Mouse (Mus musculus) forebrain, embryonic 15.5 days (tissue): ENCODE measurements at regions not wholly inside any gene's neighbourhood (a gene's known extent, or its start where the extent isn't known, plus 50 kb on each side); places are given as distances from the start of the nearest gene placed in this dataset.

Source experiments
- ATAC-seq: fragments of 200-750 bp; cut with Nextera tagmentation; replicated peaks from 2 replicates; pipeline ENCODE4 v1.8.0; 2017; ENCODE audit warnings: mild to moderate bottlenecking, moderate TSS enrichment, moderate library complexity
- H3K27ac ChIP-seq: fragments of 300-500 bp; sonication (generic); replicated peaks from 2 replicates; pipeline ENCODE4 v1.5.1; 2015; ENCODE audit warnings: mild to moderate bottlenecking, inconsistent platforms
- H3K27me3 ChIP-seq: fragments of 300-500 bp; sonication (generic); 2 replicates; pipeline ENCODE4 v1.6.1; 2015; ENCODE audit warnings: inconsistent platforms
- H3K36me3 ChIP-seq: fragments of 300-500 bp; sonication (generic); 2 replicates; pipeline ENCODE4 v1.6.1; 2015; ENCODE audit warnings: mild to moderate bottlenecking, inconsistent platforms
- H3K4me1 ChIP-seq: fragments of 300-500 bp; sonication (generic); 2 replicates; pipeline ENCODE4 v1.6.1; 2015; ENCODE audit warnings: inconsistent platforms
- H3K4me2 ChIP-seq: fragments of 300-500 bp; sonication (generic); replicated peaks from 2 replicates; pipeline ENCODE4 v1.6.1; 2015; ENCODE audit warnings: mild to moderate bottlenecking, inconsistent platforms
- H3K4me3 ChIP-seq: fragments of 300-500 bp; sonication (generic); 2 replicates; pipeline ENCODE4 v1.5.1; 2015; ENCODE audit warnings: mild to moderate bottlenecking, inconsistent platforms
- H3K9ac ChIP-seq: fragments of 300-500 bp; sonication (generic); replicated peaks from 2 replicates; pipeline ENCODE4 v1.6.1; 2015; ENCODE audit warnings: mild to moderate bottlenecking, inconsistent platforms
- H3K9me3 ChIP-seq: fragments of 300-500 bp; sonication (generic); 2 replicates; pipeline ENCODE4 v1.6.1; 2016; ENCODE audit warnings: inconsistent platforms
- WGBS: fragments of 180-500 bp; shearing (Covaris S2); methylation state at CpG from one replicate; pipeline ENCODE4 v1.1.7; 2015; ENCODE audit warnings: mixed read lengths; 5-methylcytosine and 5-hydroxymethylcytosine counted together

DNA sequence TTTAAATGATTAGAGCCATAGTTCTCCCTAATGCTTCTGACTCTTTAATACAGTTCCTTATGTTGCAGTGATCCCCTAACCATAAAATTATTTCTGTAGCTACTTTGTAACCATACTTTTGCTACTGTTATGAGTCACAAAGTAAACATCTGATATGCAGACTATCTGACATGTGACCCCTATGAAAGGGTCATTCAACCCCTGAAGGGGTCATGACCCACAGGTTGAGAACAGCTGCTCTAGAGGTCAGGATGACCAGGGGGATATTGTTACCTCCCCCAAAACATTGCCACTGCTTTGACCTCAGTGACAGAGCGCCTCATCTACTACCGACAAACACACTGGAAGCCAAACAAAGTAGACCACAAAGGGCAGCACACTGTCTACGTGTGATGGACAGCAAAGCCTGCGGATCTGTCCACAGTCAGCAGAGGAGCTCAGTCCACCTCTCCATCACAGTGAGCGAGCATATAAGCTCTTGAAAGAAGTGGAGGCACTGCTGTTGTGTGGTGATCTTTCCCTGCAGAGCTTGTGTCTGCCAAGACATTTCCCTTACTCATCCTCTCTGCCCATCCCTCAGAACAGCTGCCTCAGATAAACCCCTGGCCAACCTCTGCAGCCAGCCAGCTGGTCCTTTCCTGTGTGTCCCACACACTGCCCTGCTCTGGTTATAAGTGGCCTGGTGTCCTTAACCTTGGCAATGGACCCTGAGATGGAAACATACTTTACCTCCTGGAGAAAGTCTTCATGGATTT lies 136.0 kb downstream of the Ets2 start:
- Histone ChIP-seq H3K36me3 (no peaks in the 10 kb centered on the region), H3K9ac (no peak overlapping the region), H3K27me3 (no peaks in the 10 kb centered on the region), H3K27ac (no peak overlapping the region), H3K4me2 (no peak overlapping the region), H3K4me1 (no peaks in the 10 kb centered on the region; the same call in 1 of the 2 replicates), H3K9me3 (no peaks in the 10 kb centered on the region), H3K4me3 (no peak overlapping the region)
- ATAC-seq = no peak
- WGBS = 86% methylated on average over 5 of the region's 5 CpGs

DNA sequence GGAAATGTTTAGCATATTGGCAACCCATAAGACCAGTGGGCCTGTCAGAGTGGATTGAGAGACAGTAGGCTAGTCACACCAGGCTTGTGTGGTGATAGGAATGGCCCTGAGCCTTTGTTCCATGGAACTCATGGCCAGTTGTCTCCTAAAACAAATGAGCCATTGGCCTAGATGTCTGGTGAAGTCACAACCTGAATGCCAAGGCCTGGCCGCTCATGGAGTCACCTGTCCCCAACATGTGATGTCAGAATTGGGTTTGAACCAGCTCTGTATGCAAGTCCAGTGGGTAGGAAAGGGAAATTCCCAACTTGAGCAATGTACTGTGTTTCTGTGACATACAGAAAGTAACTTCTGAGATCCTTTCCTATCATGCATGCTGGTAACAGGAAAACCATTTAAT lies 134.1 kb downstream of the Ets2 start:
- Histone ChIP-seq H3K9ac (no peak overlapping the region), H3K4me3 (no peak overlapping the region), H3K27me3 (no peaks in the 10 kb centered on the region), H3K27ac (no peak overlapping the region), H3K36me3 (no peaks in the 10 kb centered on the region), H3K4me2 (no peak overlapping the region), H3K4me1 (peaks cover 10% of the 10 kb centered on the region), H3K9me3 (no peaks in the 10 kb centered on the region)
- ATAC-seq = no peak
- 97% methylated on average over 1 of the region's 1 CpGs for WGBS

DNA sequence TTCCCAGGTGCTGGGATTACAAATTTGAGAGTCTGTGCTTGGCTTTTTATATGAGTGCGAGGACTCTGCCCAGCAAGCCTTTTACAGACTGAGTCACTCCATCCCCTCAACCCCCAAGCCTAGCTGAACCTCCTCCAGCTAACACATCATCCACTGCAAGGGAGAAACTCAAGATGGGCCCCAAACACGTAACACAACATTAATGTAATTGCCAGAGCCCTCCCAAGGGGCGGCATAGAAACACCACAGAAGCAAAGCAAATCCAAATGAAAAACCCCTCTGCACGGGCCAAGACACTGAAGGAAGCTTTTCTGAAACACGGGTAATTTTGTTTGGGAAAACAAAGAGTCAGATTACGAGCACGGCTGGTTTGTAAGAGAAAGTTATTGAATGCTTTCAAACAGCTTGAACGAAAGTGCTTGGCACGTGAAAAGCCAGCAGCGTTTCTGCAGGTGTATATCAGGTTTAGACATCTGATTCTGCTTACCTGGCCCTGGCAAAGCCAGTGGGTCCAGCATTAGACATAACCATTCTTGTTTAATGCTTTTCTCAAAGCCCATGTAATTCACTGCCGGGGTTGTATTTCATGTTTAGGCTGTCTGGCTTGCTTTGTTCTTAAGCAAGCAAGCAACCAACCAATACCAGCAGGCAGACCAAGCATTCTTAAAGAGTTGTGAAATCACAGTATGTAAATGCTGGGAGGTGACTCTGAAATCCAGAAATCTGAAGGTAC lies 132.8 kb downstream of the Ets2 start:
- no peak overlapping the region for H3K27ac ChIP-seq
- H3K4me1 ChIP-seq = peaks cover 10% of the 10 kb centered on the region
- H3K27me3 ChIP-seq = no peaks in the 10 kb centered on the region
- ATAC-seq = no peak
- no peaks in the 10 kb centered on the region for H3K9me3 ChIP-seq
- 23% methylated on average over 11 of the region's 11 CpGs for WGBS
- H3K4me2 ChIP-seq = no peak overlapping the region
- no peak overlapping the region for H3K9ac ChIP-seq
- H3K4me3 ChIP-seq = no peak overlapping the region
- no peaks in the 10 kb centered on the region for H3K36me3 ChIP-seq

DNA sequence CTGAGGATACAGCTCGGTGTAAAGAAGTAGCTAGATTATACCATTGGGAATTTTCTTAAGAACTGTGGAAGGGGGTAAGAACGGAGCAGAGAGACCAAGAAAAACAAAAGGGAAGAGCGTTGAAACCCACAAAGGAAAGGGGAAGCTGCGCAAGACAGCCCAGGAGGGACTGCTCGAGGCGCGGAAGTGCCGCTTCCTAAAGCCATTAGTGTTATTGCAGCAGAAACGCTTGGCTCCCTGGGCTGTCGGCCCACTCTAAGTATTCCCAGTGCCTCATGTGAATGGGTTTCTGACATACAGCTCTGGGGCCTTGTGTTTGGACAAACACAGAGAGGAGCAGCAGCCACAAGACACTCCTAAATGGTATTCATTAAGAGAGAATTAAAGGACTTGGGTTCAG lies 131.6 kb downstream of the Ets2 start:
- Histone ChIP-seq H3K4me1 (peaks cover 10% of the 10 kb centered on the region), H3K27me3 (no peaks in the 10 kb centered on the region), H3K36me3 (no peaks in the 10 kb centered on the region), H3K9ac (no peak overlapping the region), H3K27ac (no peak overlapping the region), H3K4me2 (no peak overlapping the region), H3K9me3 (no peaks in the 10 kb centered on the region), H3K4me3 (no peak overlapping the region)
- no peak for ATAC-seq
- WGBS = 82% methylated on average over 10 of the region's 10 CpGs

DNA sequence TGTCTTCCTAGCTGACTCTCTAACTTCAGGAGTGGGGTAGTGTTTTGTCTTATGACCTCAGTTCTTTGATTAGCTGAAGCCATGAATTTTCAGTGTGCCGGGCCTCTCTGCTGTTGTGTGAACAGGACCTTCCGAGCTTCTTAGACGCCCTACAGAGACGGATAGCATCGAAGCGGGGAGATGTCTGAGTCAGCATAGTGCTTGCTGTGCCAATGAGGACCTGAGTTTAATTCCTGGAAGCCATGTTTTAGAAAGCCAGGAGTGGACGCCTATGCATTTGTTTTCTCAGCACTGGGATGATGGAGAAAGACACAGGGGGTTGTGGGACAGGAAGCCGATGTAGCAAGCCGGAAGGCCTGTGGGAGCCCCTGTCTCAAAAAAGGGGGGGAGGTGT lies 130.5 kb downstream of the Ets2 start:
- no peak overlapping the region for H3K9ac ChIP-seq
- no peak overlapping the region for H3K4me3 ChIP-seq
- H3K27ac ChIP-seq = peak overlapping the region; percentile 34; the same call in 1 of the 2 replicates
- 55% methylated on average over 9 of the region's 9 CpGs for WGBS
- H3K4me2 ChIP-seq = no peak overlapping the region
- peaks cover 10% of the 10 kb centered on the region for H3K4me1 ChIP-seq
- no peaks in the 10 kb centered on the region for H3K27me3 ChIP-seq
- peak; percentile 24; the same call in 1 of the 2 replicates for ATAC-seq
- no peaks in the 10 kb centered on the region for H3K36me3 ChIP-seq
- H3K9me3 ChIP-seq = no peaks in the 10 kb centered on the region

DNA sequence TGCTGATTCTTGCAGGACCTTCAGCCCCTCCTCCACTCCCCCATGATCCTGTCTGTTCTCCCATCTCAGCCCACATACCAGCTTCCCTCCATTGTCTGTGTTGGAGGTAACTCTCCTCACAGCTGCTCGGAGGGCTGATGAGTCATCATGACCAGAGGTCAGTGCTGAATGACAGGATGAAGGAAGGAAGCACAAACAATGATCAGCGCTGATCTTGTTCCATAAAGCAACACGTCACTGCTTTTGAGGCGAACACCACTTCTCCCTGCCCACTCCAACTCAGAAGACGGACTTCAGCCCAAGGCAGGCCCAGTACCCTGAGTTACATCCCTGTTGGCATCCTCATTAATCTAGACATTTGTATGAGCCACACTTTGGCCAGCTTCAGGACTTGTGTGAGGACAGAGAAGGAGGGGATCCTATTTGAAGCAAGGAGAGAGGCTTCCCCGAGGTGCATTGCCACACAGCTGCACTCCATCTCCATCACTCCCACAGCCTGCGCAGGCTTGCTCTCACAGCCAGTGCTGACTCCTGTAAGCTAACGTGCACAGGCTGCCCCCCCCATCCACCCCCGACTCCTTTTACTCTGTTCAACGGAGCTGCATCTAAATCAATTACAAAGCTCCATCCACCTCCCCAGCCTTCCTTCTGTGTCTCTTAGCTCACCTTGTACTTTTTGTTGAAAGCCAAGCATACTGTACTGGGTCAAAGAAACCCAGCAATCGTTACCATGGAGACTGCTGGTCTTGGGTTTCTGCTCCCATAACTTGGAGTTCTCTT lies 129.9 kb downstream of the Ets2 start:
- Histone ChIP-seq H3K4me3 (no peak overlapping the region), H3K9ac (no peak overlapping the region), H3K27me3 (no peaks in the 10 kb centered on the region), H3K4me2 (no peak overlapping the region), H3K36me3 (no peaks in the 10 kb centered on the region), H3K4me1 (peaks cover 10% of the 10 kb centered on the region), H3K9me3 (no peaks in the 10 kb centered on the region), H3K27ac (peak overlapping the region; percentile 55)
- 35% methylated on average over 11 of the region's 11 CpGs for WGBS
- peak; percentile 65 for ATAC-seq

DNA sequence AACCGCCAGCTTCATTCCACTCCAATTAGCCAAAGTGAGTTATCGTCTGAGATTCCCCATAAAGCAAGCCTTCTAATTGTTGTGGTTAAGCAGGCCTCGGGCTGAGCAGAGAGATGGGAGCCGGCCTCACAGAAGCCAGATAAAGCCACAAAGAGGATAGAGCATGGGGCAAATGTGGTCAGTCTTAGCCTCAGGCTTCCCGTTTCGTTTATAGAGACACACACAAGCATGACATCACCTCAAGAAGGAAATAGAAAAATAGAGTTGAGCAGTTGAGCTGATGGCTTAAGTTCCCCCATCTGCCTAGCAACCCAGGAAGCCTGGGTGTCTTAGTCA lies 125.5 kb downstream of the Ets2 start:
- no peak for ATAC-seq

DNA sequence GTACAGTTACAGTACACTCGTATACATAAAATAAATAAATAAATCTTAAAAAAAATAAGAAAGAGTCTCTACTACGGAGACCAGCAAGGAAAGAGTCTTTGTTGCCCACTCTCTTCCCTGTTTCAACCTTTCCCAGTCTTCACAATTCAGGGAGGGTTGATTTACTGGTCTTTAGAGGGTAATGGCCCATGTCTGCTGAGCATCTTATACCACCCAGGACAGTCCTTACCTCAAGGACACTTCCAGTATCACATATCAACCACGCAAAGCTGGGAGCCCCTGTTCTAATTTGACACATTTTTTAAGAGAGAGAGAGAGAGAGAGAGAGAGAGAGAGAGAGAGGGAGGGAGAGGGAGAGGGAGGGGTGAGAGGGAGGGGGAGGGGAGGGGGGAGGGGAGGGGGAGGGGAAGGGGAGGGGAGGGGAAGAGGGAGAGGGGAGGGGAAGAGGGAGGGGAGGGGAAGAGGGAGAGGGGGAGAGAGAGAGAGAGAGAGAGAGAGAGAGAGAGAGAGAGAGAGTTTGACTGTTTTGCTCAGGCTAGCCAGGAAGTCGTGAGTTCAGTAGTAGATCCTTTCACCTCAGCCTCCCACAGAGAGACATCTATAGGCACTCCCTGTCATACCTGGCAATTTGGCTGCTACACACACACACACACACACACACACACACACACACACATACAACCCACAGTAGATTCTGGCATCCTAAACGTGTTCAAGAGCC lies 125.0 kb downstream of the Ets2 start:
- H3K9ac ChIP-seq = no peak overlapping the region
- H3K4me3 ChIP-seq = no peak overlapping the region
- no peak overlapping the region for H3K4me2 ChIP-seq
- peaks cover 8% of the 10 kb centered on the region for H3K4me1 ChIP-seq
- H3K27ac ChIP-seq = no peak overlapping the region
- WGBS = 75% methylated on average over 5 of the region's 5 CpGs
- H3K27me3 ChIP-seq = no peaks in the 10 kb centered on the region
- no peak for ATAC-seq
- no peaks in the 10 kb centered on the region for H3K36me3 ChIP-seq
- no peaks in the 10 kb centered on the region for H3K9me3 ChIP-seq

More for the DNA sequence above, 125.5 kb downstream of the Ets2 start:
- H3K4me3 ChIP-seq = no peak overlapping the region
- no peak overlapping the region for H3K27ac ChIP-seq
- no peaks in the 10 kb centered on the region for H3K36me3 ChIP-seq
- no peak overlapping the region for H3K9ac ChIP-seq
- H3K4me1 ChIP-seq = peaks cover 13% of the 10 kb centered on the region
- H3K4me2 ChIP-seq = no peak overlapping the region
- H3K27me3 ChIP-seq = no peaks in the 10 kb centered on the region
- no peaks in the 10 kb centered on the region for H3K9me3 ChIP-seq
- 58% methylated on average over 6 of the region's 6 CpGs for WGBS

DNA sequence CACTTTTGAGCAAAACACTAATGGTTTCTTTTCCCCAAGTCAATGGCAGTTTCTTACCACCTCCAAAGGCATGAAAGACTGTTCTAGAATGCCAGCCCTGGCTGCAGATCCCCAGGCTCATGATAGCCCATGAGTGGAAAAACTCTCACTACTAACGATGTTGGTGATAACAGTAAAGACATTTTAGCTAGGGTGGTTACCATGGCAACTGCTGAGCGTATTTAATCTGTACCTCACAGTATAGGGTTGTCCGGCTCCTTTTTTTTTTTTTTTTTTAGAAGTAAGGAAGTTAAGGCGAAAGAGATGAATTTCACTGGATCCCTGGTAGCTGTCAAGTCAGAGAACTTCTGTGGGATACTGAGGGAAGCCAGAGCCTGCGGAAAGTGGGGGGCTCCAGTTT lies 123.8 kb downstream of the Ets2 start:
- Histone ChIP-seq H3K4me1 (peaks cover 6% of the 10 kb centered on the region), H3K36me3 (no peaks in the 10 kb centered on the region), H3K27me3 (no peaks in the 10 kb centered on the region), H3K4me2 (no peak overlapping the region), H3K9ac (no peak overlapping the region), H3K9me3 (no peaks in the 10 kb centered on the region), H3K4me3 (no peak overlapping the region), H3K27ac (no peak overlapping the region)
- WGBS = 48% methylated on average over 5 of the region's 5 CpGs
- ATAC-seq = 0 out of 2 replicates have a peak, but pooled peaks have one; percentile 64

DNA sequence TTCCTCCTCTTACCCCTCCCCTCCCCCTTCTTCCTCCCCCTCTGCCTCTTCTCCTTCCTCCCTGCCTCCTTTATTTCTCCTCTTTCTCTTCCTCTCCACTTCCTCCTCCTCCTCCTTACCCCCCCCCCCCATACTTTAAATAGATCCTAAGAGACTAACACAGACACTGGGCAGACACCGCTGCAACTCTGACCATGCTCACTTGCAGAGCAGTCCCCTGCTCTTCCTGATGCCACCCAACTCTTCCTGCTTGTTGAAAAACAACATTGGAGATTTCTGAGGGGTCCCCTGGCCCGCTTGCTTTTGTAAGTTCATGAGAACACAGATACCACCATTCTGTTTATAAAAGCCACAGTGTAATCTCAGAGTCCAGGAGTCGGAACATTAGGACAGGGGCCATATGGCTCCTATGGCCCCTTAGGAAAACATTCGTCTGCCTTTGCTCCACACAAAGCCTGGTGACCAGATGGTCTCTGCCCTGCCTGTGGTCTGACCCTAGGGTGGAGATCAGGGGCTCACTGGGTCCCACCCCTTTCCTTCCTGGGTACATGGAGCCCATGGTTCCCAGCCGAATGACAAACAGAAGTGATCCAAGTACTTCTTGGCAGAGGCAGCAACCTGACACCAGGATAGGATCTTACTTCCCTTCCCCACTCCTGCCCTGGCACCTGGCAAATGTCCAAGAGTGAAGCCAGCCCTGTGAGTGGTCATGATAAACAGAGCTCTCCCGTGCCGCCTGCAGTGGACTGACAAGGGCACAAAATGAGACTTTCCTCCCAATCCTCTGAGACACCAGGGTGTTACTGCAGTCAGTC lies 123.1 kb downstream of the Ets2 start:
- no peaks in the 10 kb centered on the region for H3K9me3 ChIP-seq
- no peak overlapping the region for H3K27ac ChIP-seq
- H3K4me2 ChIP-seq = no peak overlapping the region
- 33% methylated on average over 7 of the region's 7 CpGs for WGBS
- H3K4me1 ChIP-seq = peaks cover 6% of the 10 kb centered on the region
- H3K9ac ChIP-seq = no peak overlapping the region
- no peak overlapping the region for H3K4me3 ChIP-seq
- no peaks in the 10 kb centered on the region for H3K27me3 ChIP-seq
- H3K36me3 ChIP-seq = no peaks in the 10 kb centered on the region
- ATAC-seq = no peak

DNA sequence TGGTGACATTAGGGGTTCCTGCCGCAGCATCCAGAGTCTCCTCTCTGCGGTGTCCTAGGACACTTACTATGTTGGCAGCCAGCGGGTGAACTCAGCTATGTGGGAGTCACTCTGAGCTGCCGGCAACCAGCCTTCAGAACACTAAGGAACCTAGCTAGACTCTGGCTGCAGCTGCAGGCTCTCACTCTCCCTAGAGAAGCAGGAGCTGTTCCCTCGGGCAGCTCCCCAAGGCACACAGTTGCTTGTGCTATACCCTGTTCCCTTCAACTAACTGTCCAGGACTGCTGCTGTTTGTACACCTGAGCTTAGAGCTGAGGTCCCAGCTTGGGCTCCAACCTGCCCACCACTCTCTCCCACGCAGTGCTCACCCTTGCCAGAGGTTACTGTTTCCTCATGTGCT lies 121.9 kb downstream of the Ets2 start:
- Histone ChIP-seq H3K9me3 (no peaks in the 10 kb centered on the region), H3K27ac (no peak overlapping the region), H3K4me2 (no peak overlapping the region), H3K27me3 (no peaks in the 10 kb centered on the region), H3K9ac (no peak overlapping the region), H3K4me3 (no peak overlapping the region), H3K36me3 (no peaks in the 10 kb centered on the region), H3K4me1 (peaks cover 6% of the 10 kb centered on the region)
- no peak for ATAC-seq
- 76% methylated on average over 6 of the region's 6 CpGs for WGBS
